Mouse (Mus musculus) myocyte (in vitro differentiated cells): ENCODE data around the gene Ttll5. TPM values are rescaled to one million over a fixed set of nuclear protein-coding genes. Genes with fewer than 3 reads are reported as not detected.
A peak's percentile ranks its signal among the peaks of the same experiment; 100 is the strongest.

ENCODE experiments used
- H3K27me3 ChIP-seq: one replicate; pipeline ENCODE4 v1.6.1; 2011; ENCODE audit not compliant: control insufficient read depth, insufficient read depth, insufficient read length
- H3K36me3 ChIP-seq: one replicate; pipeline ENCODE4 v1.6.1; 2011; ENCODE audit not compliant: control insufficient read depth, insufficient read depth
- H3K4me2 ChIP-seq: one replicate; pipeline ENCODE4 v1.6.1; 2011; ENCODE audit warnings: low read depth, control low read depth
- H3K4me3 ChIP-seq: one replicate; pipeline ENCODE4 v1.5.1; 2011; ENCODE audit warnings: mild to moderate bottlenecking, control low read depth, moderate library complexity
- H3K79me2 ChIP-seq: one replicate; pipeline ENCODE4 v1.6.1; 2011; ENCODE audit not compliant: control insufficient read depth, insufficient read depth
- H3ac ChIP-seq: one replicate; pipeline ENCODE4 v1.6.1; 2011; ENCODE audit not compliant: control insufficient read depth, insufficient read length
- CEBPB ChIP-seq: IDR thresholded peaks from 2 replicates; pipeline ENCODE4 v1.6.1; 2011; ENCODE audit warnings: mild to moderate bottlenecking, moderate library complexity; ENCODE audit not compliant: poor library complexity, insufficient read depth, severe bottlenecking
- E2F4 ChIP-seq: IDR thresholded peaks from one replicate; pipeline ENCODE4 v1.6.1; 2011; ENCODE audit warnings: mild to moderate bottlenecking, control low read depth, moderate library complexity; ENCODE audit not compliant: insufficient read depth
- MAX ChIP-seq: IDR thresholded peaks from one replicate; pipeline ENCODE4 v1.6.1; 2011; ENCODE audit warnings: low read depth, mild to moderate bottlenecking, control low read depth
- MYOD1 ChIP-seq, 3 experiments: IDR thresholded peaks; one replicate each; pipeline ENCODE4 v1.6.1; 2011; ENCODE audit warnings: control low read depth in 2 of 3, low read depth in 2 of 3, mild to moderate bottlenecking in 2 of 3, moderate library complexity in 1 of 3; ENCODE audit not compliant: insufficient read length in 2 of 3, control insufficient read depth in 1 of 3
- MYOG ChIP-seq, 3 experiments: IDR thresholded peaks; one replicate each; pipeline ENCODE4 v1.6.1; 2011; ENCODE audit warnings: control low read depth in 2 of 3, low read depth in 2 of 3, mild to moderate bottlenecking in 2 of 3; ENCODE audit not compliant: insufficient read length in 2 of 3, control insufficient read depth in 1 of 3, insufficient read depth in 1 of 3
- POLR2A ChIP-seq: IDR thresholded peaks from one replicate; pipeline ENCODE4 v1.6.1; 2011; ENCODE audit warnings: low read depth, mild to moderate bottlenecking, control low read depth, moderate library complexity; ENCODE audit not compliant: insufficient read length
- POLR2AphosphoS2 ChIP-seq: IDR thresholded peaks from one replicate; pipeline ENCODE4 v1.6.1; 2011; ENCODE audit warnings: low read depth, control low read depth; ENCODE audit not compliant: insufficient read length
- REST ChIP-seq: IDR thresholded peaks from one replicate; pipeline ENCODE4 v1.6.1; 2011; ENCODE audit warnings: mild to moderate bottlenecking, control low read depth, moderate library complexity; ENCODE audit not compliant: insufficient read depth, insufficient read length
- SRF ChIP-seq: IDR thresholded peaks from one replicate; pipeline ENCODE4 v1.6.1; 2011; ENCODE audit warnings: low read depth; ENCODE audit not compliant: control insufficient read depth, insufficient read length
- TCF12 ChIP-seq: IDR thresholded peaks from one replicate; pipeline ENCODE4 v1.6.1; 2011; ENCODE audit warnings: mild to moderate bottlenecking, control low read depth; ENCODE audit not compliant: poor library complexity, insufficient read depth, severe bottlenecking
- TCF3 ChIP-seq: IDR thresholded peaks from one replicate; pipeline ENCODE4 v1.6.1; 2011; ENCODE audit warnings: low read depth, control low read depth; ENCODE audit not compliant: insufficient read length
- USF1 ChIP-seq: IDR thresholded peaks from one replicate; pipeline ENCODE4 v1.6.1; 2011; ENCODE audit warnings: low read depth, mild to moderate bottlenecking, control low read depth, moderate library complexity
- polyA plus RNA-seq: library from polyadenylated mRNA; unstranded; fragments of >200 nt; fragmentation: generic; extraction: Trizol; gene quantifications from one replicate; pipeline ENCODE4 v1.2.1, GENCODE M21; 2012; ENCODE audit warnings: missing spikeins

The Ttll5 gene
- polyA plus RNA-seq, 1 experiment = 36.2 TPM

GRCm38 (mm10) chr12:85869423-85869822 lies 45.0 kb downstream of the Ttll5 start:
- Histone ChIP-seq H3K4me3 (no peak overlapping the region), H3K27me3 (no peaks in the 10 kb centered on the region), H3K36me3 (peaks cover 5% of the 10 kb centered on the region), H3K79me2 (no peaks in the 10 kb centered on the region), H3K4me2 (peak overlapping the region; percentile 59), H3ac (no peak overlapping the region)
- TF ChIP-seq TCF12 (peak; percentile 27), TCF3 (no peak), POLR2AphosphoS2 (no peak), MYOG (IDR thresholded peaks at IDR 0.05; ENCODE audit: control insufficient read depth in 1 of 3, insufficient read depth in 1 of 3, insufficient read length in 2 of 3, low read depth in 2 of 3) (peak in 1 of 3 experiments; percentile 66), MYOD1 (IDR thresholded peaks at IDR 0.05; ENCODE audit: control insufficient read depth in 1 of 3, insufficient read length in 2 of 3, low read depth in 2 of 3) (peak; percentile 82 to 90 (median 86))

GRCm38 (mm10) chr12:85879631-85880314 lies 55.3 kb downstream of the Ttll5 start:
- no peak for TF ChIP-seq MAX
- TF ChIP-seq MYOG (IDR thresholded peaks at IDR 0.05; ENCODE audit: control insufficient read depth in 1 of 3, insufficient read depth in 1 of 3, insufficient read length in 2 of 3, low read depth in 2 of 3) = no peak
- TF ChIP-seq E2F4 = no peak
- no peak for TF ChIP-seq REST
- no peak for TF ChIP-seq SRF
- Histone ChIP-seq H3ac (no peak overlapping the region), H3K27me3 (no peaks in the 10 kb centered on the region), H3K4me2 (no peak overlapping the region), H3K4me3 (no peak overlapping the region), H3K79me2 (no peaks in the 10 kb centered on the region), H3K36me3 (peaks cover 15% of the 10 kb centered on the region)

GRCm38 (mm10) chr12:85885024-85885423 lies 60.6 kb downstream of the Ttll5 start:
- Histone ChIP-seq H3K4me2 (no peak overlapping the region), H3K36me3 (peaks cover 13% of the 10 kb centered on the region), H3K4me3 (no peak overlapping the region), H3K79me2 (no peaks in the 10 kb centered on the region), H3K27me3 (no peaks in the 10 kb centered on the region), H3ac (no peak overlapping the region)
- TF ChIP-seq CEBPB = no peak

GRCm38 (mm10) chr12:85890054-85890453 lies 65.6 kb downstream of the Ttll5 start:
- Histone ChIP-seq H3K36me3 (peaks cover 10% of the 10 kb centered on the region), H3K79me2 (no peaks in the 10 kb centered on the region), H3K27me3 (no peaks in the 10 kb centered on the region), H3ac (no peak overlapping the region), H3K4me2 (no peak overlapping the region), H3K4me3 (no peak overlapping the region)
- no peak for TF ChIP-seq MAX
- TF ChIP-seq TCF12 = no peak
- TF ChIP-seq SRF = no peak
- TF ChIP-seq REST = no peak
- no peak for TF ChIP-seq CEBPB
- no peak for TF ChIP-seq USF1
- no peak for TF ChIP-seq POLR2A
- no peak for TF ChIP-seq MYOD1 (IDR thresholded peaks at IDR 0.05; ENCODE audit: control insufficient read depth in 1 of 3, insufficient read length in 2 of 3, low read depth in 2 of 3)
- TF ChIP-seq TCF3 = no peak
- TF ChIP-seq POLR2AphosphoS2 = no peak
- TF ChIP-seq MYOG (IDR thresholded peaks at IDR 0.05; ENCODE audit: control insufficient read depth in 1 of 3, insufficient read depth in 1 of 3, insufficient read length in 2 of 3, low read depth in 2 of 3) = no peak
- TF ChIP-seq E2F4 = no peak

- Histone ChIP-seq H3ac (no peak overlapping the region), H3K4me2 (no peak overlapping the region), H3K36me3 (no peaks in the 10 kb centered on the region), H3K27me3 (no peaks in the 10 kb centered on the region), H3K4me3 (no peak overlapping the region), H3K79me2 (no peaks in the 10 kb centered on the region)
- TF ChIP-seq SRF (no peak), CEBPB (no peak), POLR2AphosphoS2 (no peak), TCF12 (no peak), TCF3 (no peak), MYOD1 (IDR thresholded peaks at IDR 0.05; ENCODE audit: control insufficient read depth in 1 of 3, insufficient read length in 2 of 3, low read depth in 2 of 3) (no peak)
Measured at GRCm38 (mm10) chr12:85903986-85904385, 79.5 kb downstream of the Ttll5 start.
